Mouse (Mus musculus) frontal cortex, adult (tissue): Measurements from ENCODE around the gene Tmem240.
"Not testable (repeated sequence)": the region's sequence is repeated elsewhere in the genome, so short reads cannot be mapped to it uniquely, and the experiment has no call there.

Experiments
- ATAC-seq: cut with Nextera tagmentation; 2 replicates; pipeline ENCODE4 v1.9.2; 2017; ENCODE audit warnings: mild to moderate bottlenecking, moderate library complexity, mixed read lengths; ENCODE audit not compliant: low TSS enrichment

Gene Tmem240

DNA sequence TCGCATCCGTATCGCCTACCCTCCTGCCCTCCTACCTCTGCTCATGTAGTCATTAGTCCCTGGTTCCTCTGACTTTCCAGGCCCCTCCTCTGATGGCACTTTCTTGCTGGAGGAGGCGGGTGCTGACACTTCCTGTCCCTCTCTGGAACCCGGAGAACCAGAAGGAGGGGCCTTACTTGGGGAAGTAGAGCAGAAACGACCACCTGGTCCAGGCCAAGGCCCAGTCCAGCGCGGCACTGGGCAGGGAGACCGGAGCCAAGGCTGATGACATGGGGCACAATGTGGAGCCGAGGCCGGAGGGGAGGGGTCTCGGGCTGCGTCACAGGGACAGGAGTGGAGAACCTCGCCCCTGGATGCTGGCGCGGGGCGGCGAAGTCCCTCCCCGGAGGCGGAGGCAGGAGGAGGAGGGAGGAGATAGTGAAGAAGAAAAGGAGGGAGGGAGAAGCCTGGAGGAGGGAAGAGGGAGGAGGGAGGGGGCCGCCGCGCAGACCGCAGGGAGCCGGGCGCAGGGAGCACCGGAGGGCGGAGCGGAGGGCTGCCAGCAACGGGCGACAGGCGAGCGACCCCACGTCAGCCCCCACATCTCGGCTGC lies at the start of gene Tmem240:
Tmem240 (plus strand) TSS at position 451 of the 592 bp plus-strand sequence.
- peak; percentile 66 for ATAC-seq

DNA sequence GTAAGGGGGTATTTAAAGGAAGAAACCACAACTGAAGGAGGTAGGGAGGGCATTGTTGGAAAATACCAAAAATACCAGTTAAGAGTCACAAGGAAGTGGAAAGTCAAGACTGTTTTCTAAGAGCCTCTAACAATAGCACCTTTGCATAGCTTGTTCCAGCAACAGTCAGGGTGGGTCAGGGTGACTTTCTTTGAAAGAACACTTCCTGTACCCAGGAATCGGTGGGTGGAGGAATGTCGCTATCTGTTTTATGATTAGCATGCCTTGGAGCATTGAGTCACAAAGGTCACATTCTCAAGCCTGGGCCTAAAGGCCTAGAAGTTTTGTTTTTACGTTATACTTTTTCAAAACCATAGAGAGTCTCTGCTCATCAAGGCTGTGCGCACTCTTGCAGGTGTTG lies 46.8 kb upstream of the Tmem240 start:
- not testable (repeated sequence) for ATAC-seq

DNA sequence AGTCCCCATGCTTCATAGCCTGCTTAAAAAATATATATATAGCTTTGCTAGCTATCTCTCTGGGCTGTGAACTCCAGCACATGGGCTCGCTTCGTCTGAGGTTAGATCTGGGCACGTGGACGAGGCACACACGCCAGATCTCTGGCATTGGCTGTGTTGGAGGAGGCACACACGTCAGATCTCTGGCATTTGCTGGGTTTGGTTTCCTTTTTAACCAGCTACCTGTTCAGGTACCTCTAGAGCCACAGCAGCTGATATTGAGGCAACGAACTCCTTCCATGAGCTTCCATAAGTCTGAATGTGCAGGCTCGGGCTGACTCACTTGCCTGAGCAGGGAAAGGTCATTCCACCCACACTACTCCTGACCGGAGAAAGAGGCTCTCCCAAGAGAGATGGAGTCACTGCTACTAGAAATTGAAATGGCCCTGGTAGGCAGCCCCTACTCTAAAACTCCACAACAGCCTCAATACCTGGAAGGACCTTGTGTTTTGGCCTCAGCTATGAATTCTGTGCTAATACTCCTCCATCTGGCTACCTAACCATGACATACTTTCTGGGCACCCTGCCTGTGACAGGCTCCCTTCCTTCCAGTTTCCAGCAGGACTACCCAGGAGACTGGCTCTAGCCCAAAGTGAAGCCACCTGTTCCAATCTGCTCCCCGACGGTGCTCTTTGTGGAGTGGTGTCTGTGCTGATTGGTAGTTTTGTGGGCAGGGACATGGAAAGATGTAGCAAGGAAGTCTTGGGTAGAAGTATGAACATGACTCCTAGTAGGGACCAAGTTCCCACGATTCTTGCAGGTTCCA lies 43.8 kb upstream of the Tmem240 start:
- ATAC-seq: no peak

DNA sequence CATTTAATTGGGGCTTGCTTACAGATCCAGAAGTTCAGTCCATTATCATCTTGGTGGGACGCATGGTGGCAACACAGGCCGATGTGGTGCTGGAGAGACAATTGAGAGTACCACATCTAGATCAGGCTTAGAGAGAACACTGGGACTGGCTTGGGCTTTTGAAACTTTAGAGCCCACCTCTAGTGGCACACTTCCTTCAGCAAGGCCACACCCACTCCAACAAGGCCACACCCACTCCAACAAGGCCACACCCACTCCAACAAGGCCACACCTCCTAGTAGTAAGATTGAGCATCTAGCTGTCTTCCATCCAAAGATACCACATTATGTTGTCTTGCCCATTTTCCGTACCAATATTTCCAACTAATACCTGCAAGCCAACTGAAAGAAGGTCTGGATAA lies 42.2 kb upstream of the Tmem240 start:
- ATAC-seq: no peak

DNA sequence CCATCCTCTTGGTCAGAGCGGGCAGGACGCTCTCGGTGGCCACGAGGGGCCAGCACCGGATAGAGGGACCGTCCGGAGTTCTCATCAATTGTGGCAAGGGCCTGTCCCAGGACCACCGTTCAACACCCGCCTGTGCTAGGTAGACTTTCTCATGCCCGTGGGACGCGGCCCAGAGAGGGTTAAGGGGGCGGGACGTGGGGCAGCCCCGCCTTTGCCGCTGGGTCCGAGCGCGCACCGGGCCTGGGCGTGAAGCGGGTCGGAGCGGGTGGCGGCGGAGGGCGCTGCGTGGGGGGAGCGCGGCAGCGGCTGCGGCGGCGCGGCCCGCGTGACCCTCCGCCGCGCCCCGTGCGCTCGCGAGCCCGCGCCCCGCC lies 40.5 kb upstream of the Tmem240 start, which contains the start of gene Fndc10:
Fndc10 (plus strand) TSS at position 232 of the 371 bp plus-strand sequence.
- ATAC-seq: peak; percentile 60

DNA sequence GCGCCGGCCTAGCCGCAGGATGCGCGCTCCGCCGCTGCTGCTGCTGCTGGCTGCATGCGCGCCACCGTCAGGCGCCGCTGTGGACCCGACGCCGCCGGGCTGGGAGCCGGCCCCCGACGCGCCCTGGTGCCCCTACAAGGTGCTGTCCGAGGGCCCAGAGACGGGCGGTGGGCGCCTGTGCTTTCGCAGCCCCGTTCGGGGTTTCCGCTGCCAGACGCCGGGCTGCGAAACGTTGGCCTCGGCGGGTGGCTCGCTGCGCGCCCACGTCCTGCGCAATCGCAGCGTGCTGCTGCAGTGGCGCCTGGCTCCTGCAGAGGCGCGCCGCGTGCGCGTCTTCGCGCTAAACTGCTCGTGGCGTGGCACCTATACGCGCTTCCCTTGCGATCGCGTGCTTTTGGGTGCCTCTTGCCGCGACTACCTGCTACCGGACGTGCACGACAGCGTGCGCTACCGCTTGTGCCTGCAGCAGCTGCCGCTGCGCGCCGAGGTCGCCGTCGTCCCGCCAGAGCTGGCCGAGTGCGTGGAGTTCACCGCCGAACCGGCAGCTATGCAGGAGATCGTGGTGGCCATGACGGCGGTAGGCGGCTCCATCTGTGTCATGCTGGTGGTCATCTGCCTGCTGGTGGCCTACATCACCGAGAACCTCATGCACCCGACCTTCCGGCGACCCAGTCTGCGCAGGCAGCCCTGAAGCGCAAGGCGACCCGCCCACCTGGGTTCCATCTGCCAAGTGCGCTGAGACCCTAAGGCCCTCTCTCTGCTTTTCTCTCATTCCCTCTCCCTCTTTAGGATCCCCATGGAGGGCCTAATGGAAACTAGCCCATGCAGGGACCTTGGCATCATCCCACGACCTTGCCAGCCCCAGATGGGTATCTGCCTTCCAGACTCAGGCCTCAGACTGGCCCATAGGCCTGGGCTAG lies 39.9 kb upstream of the Tmem240 start:
- peak; percentile 64 for ATAC-seq

DNA sequence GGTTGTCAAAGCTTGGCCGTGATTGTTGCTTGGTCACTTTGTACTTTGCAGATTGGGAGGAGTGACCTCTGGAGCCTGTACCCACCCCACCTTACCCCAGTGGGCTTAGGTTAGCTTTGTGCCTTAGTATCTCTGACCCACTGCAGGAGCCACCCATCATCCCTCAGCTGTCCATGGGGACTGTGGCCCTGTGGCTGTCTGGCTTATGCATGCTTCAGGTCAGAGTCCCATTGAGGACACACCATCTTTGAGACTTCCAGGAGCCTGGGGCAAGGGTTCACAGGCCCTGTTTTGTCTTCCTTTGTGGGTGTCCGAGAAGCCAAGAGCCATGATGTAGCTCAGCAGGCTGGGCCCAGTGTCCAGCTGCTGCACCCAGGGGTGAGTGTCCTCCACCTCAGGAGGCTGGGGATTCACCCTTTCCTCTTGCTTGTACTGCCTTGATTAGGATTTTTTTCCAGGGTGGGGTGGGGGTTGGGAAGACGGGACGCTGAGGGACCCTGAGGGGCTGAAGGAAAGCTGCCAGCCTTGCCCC lies 39.0 kb upstream of the Tmem240 start:
- no peak for ATAC-seq

DNA sequence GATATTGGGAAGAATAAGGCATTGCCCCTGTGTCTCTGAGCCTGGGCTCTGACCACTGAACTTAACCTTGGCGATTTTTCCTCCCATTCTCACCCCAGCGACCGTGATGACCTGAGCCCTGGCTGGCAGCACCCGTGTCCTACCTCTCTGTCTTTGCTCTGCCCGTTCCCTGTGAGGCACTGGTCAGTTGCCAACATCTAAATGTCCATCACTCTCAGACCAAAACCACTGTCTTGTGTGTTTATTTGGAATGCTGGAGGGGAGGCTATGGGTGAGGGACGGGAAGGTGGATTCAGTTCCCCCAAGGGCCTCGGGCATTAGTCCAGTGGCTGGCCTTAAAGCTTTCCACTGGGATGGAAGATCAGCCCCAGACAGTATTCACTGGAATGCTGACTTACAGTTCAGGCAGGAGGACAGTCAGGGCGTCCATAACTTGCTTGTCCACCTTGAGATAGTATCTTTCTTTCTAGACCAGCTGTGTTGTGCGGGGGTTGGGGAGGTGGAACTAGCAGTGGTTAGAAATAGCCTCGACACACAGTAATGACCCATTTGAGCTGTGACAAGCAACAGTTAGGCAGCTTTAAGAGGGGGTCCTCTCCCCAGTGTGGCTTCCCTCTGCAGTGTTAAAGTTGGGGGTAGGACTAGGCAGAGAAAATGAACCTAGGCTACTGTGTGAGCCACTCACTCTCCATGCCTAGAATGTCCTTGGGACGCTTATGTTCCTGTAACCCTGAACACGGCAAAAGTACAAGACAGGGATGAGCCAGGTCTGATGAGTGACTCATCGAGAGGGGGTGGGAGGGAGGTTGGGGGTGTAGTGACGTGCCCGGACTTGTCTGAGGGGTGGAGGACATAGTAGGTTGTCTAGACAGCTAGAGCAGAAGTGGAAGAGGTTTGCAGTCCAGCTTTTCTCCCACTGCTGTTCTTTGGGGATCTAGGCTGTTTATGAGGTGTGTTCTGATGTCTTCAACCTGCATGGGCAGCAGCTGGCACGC lies 38.0 kb upstream of the Tmem240 start:
- peak; percentile 32; the same call in 1 of the 2 replicates for ATAC-seq

DNA sequence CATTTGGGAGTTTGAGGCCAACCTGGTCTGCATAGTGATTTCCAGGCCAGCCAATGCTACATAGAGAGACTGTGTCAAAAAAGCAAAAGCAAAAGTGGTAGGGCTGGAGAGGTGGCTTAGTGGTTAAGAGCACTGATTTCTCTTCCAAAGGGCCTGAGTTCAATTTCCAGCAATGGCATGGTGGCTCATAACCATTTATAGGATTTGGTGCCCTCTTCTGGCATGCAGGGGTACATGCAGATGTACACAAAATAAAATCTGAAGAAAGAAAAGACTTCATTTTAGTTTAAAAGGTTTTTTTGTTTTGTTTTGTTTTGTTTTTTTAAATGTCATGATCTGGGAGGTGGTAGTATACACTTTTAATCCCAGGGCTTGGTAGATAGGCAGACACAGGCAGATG lies 34.2 kb upstream of the Tmem240 start:
- ATAC-seq: no peak

DNA sequence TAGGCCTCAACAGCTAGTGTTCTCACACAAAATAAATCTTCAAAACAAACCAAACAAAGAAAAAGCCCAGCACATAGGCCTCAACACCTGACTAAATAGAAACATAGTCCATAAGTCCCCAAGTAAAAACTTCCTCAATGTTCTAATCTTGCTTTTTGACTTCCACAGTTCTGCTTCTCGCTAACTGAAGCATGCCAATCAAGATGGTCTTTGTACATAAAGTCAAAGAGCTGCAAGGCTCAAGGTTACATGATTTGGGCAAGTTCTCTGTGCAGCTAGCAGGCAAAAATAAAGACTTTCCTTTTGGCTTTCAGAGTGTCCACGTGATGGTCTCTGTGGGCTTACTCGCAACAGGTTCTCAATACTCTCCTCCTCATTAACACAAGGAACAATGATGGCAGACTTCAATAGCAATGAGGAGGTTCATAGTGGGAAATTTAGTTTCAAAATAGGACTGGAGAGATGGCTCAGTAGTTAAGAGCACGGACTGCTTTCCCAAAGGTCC lies 31.1 kb upstream of the Tmem240 start:
- ATAC-seq: no peak

DNA sequence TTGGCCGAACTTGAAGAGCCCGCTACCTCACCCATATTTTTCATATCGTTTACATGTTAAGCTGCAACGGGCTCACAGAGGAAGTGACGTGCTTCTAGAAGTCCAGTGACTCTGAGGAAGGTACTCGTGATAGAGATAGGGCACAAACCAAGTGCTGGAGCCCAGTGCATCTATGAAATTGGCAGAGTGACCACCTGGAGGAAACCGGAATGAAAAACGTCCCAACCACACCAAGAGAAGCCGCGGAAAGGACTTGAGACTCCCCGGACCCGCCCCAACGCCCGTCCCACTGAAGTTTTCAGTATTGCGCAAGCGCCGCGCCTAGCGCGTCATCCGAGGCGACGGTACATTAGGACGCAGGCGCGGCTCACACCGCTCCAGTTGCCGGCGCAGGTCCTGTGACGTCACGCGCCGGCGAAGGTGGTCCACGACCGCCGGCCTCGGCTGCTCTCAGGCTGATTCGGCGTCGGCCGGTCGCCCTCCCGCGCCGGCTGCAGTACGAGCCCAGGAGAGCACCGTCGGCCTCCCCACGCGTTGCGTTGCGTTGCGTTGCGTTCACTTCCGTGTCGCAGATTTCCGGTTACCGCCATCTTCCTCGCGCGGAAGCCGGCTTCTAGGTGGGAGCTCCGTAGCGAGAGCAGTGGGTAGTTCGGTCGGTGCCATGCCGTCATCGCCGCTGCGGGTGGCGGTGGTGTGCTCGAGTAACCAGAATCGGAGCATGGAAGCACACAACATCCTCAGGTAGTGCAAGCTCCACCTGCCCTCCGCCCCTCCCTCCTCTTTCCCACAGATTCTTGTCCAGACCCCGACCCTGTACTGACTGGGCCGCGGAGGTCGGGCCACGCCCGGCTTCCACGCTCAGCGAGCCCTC lies 29.6 kb upstream of the Tmem240 start, which contains the start of gene Ssu72:
Ssu72 (plus strand) TSS at position 80 of the 871 bp plus-strand sequence.
- ATAC-seq: peak; percentile 79

DNA sequence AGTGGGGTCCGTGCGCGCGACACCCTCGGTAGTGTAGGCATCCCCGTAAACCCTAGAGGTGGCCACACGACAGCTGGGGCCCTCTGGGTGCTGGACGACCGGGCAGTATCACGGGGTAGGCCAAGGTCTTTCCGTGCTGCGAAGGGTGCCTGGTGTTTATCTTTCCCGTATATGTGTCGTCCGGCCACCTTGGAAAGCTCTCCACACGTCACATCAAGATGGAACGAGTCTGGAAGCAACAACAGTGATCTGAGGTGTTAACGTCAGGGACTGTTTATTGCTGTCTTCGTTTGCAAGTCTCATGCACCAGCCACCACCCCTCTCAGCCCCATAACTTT lies 29.0 kb upstream of the Tmem240 start:
- ATAC-seq: no peak

DNA sequence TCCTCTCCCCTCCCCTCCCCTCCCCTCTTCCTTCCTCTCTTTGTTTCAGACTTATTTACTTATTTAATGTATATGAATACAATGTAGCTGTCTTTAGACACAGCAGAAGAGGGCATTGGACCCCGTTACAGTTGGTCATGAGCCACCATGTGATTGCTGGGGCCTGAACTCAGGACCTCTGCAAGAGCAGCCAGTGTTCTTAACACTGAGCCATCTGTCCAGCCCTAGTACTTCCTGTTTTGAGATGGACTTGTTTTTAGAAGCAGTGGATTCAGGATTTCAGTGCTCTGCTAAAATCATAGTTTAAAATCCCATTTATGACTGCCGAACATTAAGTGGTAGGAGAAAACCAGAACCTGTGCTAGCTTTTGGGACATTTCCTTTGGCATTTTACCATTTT lies 26.0 kb upstream of the Tmem240 start:
- no peak for ATAC-seq

DNA sequence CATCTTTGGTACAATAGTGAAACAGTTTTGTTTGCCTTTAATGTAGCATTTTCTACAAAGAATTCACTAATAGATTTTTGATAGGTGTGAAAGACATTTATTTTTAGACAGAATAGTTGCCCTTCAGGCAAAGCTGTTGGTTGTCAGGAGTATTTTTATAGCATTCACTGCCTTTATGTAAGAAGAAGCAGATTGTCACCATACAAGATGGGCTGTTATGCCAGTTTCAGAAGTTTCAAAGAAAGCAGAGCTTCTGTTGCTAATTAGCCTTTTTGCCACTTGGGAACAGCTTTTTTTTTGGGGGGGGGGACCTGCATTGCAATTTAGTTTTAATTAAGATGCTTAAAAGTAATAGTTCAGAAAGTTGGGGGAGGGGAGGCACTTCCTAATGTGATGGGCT lies 25.6 kb upstream of the Tmem240 start:
- ATAC-seq: no peak; the same call in 1 of the 2 replicates

DNA sequence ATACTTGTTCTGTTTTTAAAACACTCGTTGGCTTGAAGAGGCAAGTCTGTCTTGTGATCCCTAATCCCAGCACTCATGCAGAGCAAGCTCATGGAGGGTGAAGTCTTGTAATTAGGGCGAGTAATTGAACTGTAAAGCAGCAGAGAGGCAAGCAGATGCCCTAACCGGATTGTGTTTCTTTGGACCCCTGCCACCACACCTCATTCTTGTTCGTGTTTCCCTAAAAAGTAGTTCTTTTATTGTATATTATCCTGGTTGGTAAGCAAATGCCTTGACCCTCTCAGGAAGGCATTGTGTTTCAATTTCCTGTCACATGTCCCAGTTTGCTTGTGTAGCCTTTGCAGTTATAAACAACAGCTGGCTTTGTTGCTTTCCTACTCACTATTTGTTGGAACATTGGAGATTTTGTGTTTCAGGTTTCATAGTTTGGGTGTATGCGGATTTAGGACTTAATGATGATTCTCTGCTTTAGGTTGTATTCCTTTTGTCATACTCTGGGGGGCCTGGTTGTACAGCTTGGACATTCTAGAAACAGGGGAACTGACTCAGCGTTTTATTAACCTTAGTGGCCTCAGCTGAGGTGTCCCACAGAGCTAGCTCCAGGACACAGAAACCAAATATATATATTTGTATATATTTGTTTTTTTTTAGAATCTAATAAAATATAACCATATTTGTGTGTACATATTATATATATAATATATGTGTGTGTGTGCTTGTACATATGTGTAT lies 23.9 kb upstream of the Tmem240 start:
- no peak for ATAC-seq

DNA sequence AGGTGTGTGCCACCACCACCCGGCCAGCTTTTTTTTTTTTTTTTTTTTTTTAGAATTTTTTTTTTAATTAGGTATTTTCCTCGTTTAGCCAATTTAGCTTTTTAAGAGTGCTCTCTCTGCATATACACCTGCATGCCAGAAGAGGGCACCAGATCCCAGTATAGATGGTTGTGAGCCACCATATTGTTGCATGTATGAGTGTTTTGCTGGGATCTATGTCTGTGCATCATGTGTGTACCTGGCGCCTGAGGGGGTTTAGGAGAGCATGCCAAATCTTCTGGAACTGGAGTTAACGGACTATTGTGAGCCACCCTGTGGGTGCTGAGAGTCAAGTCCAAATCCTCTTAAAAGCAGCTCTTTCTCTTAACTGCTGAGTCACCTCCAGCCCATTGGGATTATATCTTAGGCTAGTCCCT lies 12.9 kb upstream of the Tmem240 start:
- ATAC-seq: no peak

DNA sequence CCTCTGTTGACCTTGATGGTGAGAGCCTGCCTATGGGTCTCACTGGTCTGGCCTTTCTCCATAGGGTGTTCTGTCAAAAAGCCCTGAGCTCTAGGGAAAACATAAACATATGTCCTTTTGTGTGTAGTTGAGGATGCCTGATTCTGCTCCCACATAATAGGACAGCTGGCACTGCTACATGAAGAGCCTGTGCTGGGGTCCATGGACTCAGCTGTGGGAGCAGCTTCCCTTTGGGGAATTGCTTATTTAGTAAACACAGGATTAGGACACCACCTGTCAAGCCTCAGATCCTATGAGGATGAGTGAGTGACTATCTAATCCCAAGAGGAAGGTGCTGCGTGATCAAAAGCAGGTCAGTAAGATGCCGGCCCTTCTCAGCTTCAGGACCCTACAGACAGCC lies 6.6 kb upstream of the Tmem240 start:
- ATAC-seq: no peak

DNA sequence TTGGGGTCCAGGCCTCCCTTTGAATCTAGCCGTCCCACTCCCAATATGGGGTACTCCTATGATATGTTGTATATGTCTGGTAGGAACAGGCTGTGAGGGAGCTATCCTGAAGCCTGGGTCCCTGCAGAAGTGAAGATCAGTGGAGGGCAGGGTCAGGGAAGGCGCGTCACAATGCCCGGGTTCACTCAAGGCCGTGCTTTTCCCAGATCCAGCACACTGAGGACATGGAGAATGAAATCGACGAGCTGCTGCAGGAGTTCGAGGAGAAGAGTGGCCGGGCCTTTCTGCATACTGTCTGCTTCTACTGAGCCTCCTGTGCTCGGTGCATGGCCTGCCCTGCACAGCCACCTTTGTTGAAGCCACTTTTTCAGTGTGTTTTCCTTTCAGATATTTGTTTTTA lies 1.3 kb upstream of the Tmem240 start:
- ATAC-seq: no peak
